Mouse (Mus musculus) hindbrain, embryonic 14.5 days (tissue): ENCODE results near the gene Zfp239. TPM values are rescaled to one million over a fixed set of nuclear protein-coding genes. Genes with fewer than 3 reads are reported as not detected.
"Not testable (repeated sequence)": the region's sequence is repeated elsewhere in the genome, so short reads cannot be mapped to it uniquely, and the experiment has no call there.

Experiments used
- ATAC-seq: fragments of 200-750 bp; cut with Nextera tagmentation; 2 replicates; pipeline ENCODE4 v1.8.0; 2017; ENCODE audit warnings: moderate number of reproducible peaks, mild to moderate bottlenecking, moderate TSS enrichment, moderate library complexity; ENCODE audit not compliant: low FRiP score
- DNase-seq: peaks from one replicate; pipeline ENCODE4 v3.0.0-alpha.2; 2015; ENCODE audit warnings: low spot score
- H3K27ac ChIP-seq: fragments of 300-500 bp; sonication (generic); 2 replicates; pipeline ENCODE4 v1.5.1; 2014; ENCODE audit warnings: mild to moderate bottlenecking, moderate library complexity
- H3K27me3 ChIP-seq: fragments of 300-500 bp; sonication (generic); 2 replicates; pipeline ENCODE4 v1.6.1; 2014; ENCODE audit warnings: mild to moderate bottlenecking, low read length, mixed read lengths; ENCODE audit not compliant: control insufficient read depth, insufficient read depth
- H3K36me3 ChIP-seq: fragments of 300-500 bp; sonication (generic); replicated peaks from 2 replicates; pipeline ENCODE4 v1.6.1; 2014; ENCODE audit not compliant: control insufficient read depth, insufficient read depth
- H3K4me1 ChIP-seq: fragments of 300-500 bp; sonication (generic); replicated peaks from 2 replicates; pipeline ENCODE4 v1.6.1; 2014; ENCODE audit warnings: antibody characterized with exemption, low read length, mixed read lengths; ENCODE audit not compliant: control insufficient read depth, insufficient read depth
- H3K4me2 ChIP-seq: fragments of 300-500 bp; sonication (generic); replicated peaks from 2 replicates; pipeline ENCODE4 v1.6.1; 2014; ENCODE audit warnings: mild to moderate bottlenecking, moderate library complexity
- H3K4me3 ChIP-seq: fragments of 300-500 bp; sonication (generic); replicated peaks from 2 replicates; pipeline ENCODE4 v1.5.1; 2014; ENCODE audit warnings: mild to moderate bottlenecking, low read length
- H3K9ac ChIP-seq: fragments of 300-500 bp; sonication (generic); 2 replicates; pipeline ENCODE4 v1.6.1; 2014
- H3K9me3 ChIP-seq: fragments of 300-500 bp; sonication (generic); 2 replicates; pipeline ENCODE4 v1.6.1; 2016; ENCODE audit warnings: low read length; ENCODE audit not compliant: control insufficient read depth
- WGBS: fragments of 180-500 bp; shearing (Covaris S2); extraction: QIAGEN DNeasy Blood & Tissue Kit; methylation state at CpG from one replicate; pipeline ENCODE4 v1.1.7; 2014; 5-methylcytosine and 5-hydroxymethylcytosine counted together
- polyA plus RNA-seq: library from polyadenylated mRNA; unstranded; fragments of >200 nt; fragmentation: Nextera tagmentation; extraction: Ambion mirVana; gene quantifications from 2 replicates; pipeline ENCODE4 v1.2.1, GENCODE M21; 2014

The Zfp239 gene
- polyA plus RNA-seq, 1 experiment from 2014 or later = 14.8 TPM

GRCm38 (mm10) chr6:117846671-117847070, 15.2 kb upstream of the Zfp239 start:
- ATAC-seq, H3K27ac ChIP-seq, DNase-seq, H3K4me2 ChIP-seq, H3K27me3 ChIP-seq, H3K4me1 ChIP-seq, H3K4me3 ChIP-seq, H3K9ac ChIP-seq, H3K9me3 ChIP-seq: not testable (repeated sequence)
- peaks cover 69% of the 10 kb centered on the region for H3K36me3 ChIP-seq
- 91% methylated on average over 4 of the region's 4 CpGs for WGBS

DNA sequence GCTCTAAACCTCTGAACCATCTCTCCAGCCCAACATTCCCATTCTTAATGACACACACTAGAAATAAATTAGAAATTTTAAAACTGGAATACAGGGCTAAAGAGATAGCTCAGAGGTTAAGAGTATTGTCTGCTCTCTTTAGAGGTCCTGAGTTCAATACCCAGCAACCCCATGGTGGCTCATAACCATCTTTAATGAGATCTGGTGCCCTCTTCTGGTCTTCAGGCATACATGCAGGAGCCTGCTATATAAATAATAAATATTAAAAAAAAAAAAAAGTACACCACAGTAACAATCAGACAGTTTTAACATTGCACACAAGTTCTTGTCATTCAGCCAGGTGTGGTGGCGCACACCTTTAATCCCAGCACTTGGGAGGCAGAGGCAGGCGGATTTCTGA, 14.1 kb upstream of the Zfp239 start:
- Histone ChIP-seq H3K9ac (no peak overlapping the region), H3K36me3 (peaks cover 69% of the 10 kb centered on the region), H3K27ac (no peak overlapping the region), H3K4me2 (no peak overlapping the region), H3K4me1 (no peaks in the 10 kb centered on the region), H3K4me3 (no peak overlapping the region), H3K9me3 (no peaks in the 10 kb centered on the region), H3K27me3 (no peaks in the 10 kb centered on the region)
- WGBS = 94% methylated on average over 2 of the region's 2 CpGs
- DNase-seq (no peak), ATAC-seq (no peak)

DNA sequence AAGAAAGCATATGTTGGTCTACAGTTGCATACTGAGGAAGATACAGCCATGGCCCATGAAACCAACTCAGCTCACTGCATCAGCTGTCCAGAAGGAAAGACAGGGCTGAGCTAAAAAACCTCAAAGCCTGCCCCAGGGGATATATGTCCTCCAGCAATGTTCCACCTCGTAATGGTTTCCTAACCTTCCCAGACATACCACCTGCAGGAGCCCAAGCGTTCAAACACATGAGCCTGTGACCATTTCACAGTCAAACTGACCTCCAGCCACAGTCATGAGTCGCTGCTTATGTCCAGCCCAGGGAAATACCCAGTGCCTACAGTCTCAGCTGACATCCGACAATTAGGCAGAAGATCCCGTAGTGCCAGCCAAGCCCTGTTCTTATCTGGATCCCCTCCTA, 13.3 kb upstream of the Zfp239 start:
- Histone ChIP-seq H3K9ac (no peak overlapping the region), H3K4me2 (no peak overlapping the region), H3K4me3 (no peak overlapping the region), H3K9me3 (no peaks in the 10 kb centered on the region), H3K27ac (no peak overlapping the region), H3K27me3 (no peaks in the 10 kb centered on the region), H3K4me1 (no peaks in the 10 kb centered on the region), H3K36me3 (peaks cover 63% of the 10 kb centered on the region)
- DNase-seq = no peak
- no peak for ATAC-seq
- WGBS = 94% methylated on average over 5 of the region's 5 CpGs

DNA sequence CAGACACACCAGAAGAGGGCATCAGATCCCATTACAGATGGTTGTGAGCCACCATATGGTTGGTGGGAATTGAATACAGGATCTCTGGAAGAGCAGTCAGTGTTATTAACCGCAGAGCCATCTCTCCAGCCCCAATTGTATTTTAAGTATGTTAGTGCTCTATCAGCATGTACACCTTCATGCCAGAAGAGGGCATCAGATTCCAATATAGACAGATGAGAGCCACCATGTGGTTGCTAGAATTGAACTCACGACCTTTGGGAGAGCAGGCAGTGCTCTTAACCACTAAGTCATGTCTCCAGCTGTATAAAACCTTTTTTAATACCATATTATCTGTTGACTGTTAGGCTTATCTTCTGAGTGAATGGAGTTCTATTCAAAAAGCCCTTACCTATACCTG, 10.2 kb upstream of the Zfp239 start:
- H3K4me3 ChIP-seq = no peak overlapping the region
- no peaks in the 10 kb centered on the region for H3K27me3 ChIP-seq
- no peaks in the 10 kb centered on the region for H3K4me1 ChIP-seq
- WGBS = 62% methylated on average over 2 of the region's 2 CpGs
- ATAC-seq (no peak), DNase-seq (no peak)
- no peaks in the 10 kb centered on the region for H3K9me3 ChIP-seq
- H3K36me3 ChIP-seq = peaks cover 31% of the 10 kb centered on the region
- H3K9ac ChIP-seq = no peak overlapping the region
- H3K4me2 ChIP-seq = no peak overlapping the region
- H3K27ac ChIP-seq = no peak overlapping the region

DNA sequence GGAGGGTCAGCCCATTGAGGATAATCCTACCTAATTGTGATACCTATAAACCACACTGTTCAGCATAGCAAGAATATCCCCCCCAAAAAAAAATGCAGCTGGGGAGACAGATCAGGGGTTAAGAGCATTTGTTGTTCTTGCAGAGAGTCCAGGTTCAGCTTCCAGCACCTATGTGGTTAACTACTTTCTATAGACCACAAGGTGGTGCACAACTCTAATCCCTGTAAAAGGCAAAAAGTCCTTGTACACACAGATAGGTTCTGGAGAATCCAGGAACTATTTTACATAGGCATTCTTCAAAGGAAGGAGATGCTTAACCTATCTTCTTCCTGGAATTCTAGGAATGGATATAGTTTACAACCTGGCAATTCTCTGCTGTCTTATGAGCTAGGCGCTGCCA, 3.9 kb upstream of the Zfp239 start:
- Histone ChIP-seq H3K27me3 (no peaks in the 10 kb centered on the region), H3K4me2 (no peak overlapping the region), H3K9ac (no peak overlapping the region), H3K4me1 (no peaks in the 10 kb centered on the region), H3K4me3 (no peak overlapping the region), H3K36me3 (no peaks in the 10 kb centered on the region), H3K9me3 (no peaks in the 10 kb centered on the region), H3K27ac (no peak overlapping the region)
- ATAC-seq = no peak
- WGBS = 86% methylated on average over 1 of the region's 1 CpGs
- no peak for DNase-seq

DNA sequence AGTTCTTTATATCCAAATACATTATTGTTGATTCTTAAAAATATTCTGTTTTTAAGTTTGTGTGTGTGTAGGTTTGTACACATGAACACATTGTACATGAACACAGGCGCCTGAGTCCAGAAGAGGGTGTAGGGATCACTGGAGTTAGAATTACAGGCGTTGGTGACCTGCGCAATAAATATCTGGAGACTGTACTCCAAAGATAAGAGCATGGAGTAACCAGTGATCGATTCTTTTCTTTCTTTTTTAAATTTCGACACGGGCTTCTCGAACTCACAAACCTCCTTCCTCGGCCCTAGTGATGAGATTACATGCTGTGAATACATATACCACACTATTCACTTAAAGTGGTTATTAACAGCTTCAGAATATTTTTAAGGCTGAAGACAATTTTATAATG, 565 bp downstream of the Zfp239 start:
- 78% methylated on average over 8 of the region's 8 CpGs for WGBS
- peaks cover 5% of the 10 kb centered on the region; the same call in 1 of the 2 replicates for H3K4me1 ChIP-seq
- H3K4me2 ChIP-seq = peak overlapping the region; percentile 93
- DNase-seq (no peak), ATAC-seq (no peak)
- no peaks in the 10 kb centered on the region for H3K36me3 ChIP-seq
- no peaks in the 10 kb centered on the region for H3K9me3 ChIP-seq
- peak overlapping the region; percentile 91; the same call in 1 of the 2 replicates for H3K4me3 ChIP-seq
- H3K9ac ChIP-seq = no peak overlapping the region
- no peak overlapping the region for H3K27ac ChIP-seq
- H3K27me3 ChIP-seq = no peaks in the 10 kb centered on the region

DNA sequence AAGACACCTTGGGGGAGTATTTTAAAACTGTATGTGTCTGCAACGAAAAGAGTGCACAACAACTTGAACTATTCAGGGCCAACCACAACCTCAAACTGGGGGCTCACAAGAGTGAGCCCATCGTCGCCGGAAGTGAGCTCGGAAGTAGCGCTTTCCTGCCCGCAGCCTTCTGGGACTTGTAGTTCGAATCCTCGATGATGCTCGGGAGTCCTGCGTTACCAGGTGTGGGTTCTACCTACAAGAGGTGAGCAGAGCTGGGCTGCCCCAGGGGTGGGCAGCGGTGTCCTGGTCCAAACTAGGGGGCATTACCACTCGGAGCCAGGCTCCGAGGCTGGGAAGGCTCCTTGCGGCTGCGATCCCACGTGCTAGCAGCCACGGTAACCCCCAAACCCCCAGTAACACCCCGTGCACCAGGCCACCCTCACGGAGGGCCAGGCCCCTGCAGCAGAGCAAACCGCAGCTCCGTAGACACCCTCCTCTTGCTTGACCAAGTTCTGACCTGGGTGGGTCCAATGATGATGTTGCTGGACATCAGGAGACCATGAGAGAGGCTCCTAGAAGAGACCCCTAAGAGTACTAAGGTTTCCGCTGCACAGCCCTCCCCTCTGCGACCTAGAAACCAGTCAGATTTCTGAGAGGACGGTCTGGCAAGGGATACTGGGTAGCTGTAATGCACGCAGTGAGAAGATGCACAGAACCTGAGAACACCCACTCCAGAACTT, 1.2 kb downstream of the Zfp239 start:
- Histone ChIP-seq H3K4me1 (peaks cover 5% of the 10 kb centered on the region; the same call in 1 of the 2 replicates), H3K9me3 (no peaks in the 10 kb centered on the region), H3K4me3 (peak overlapping the region; percentile 91), H3K9ac (peak overlapping the region; percentile 85), H3K27me3 (no peaks in the 10 kb centered on the region), H3K36me3 (no peaks in the 10 kb centered on the region), H3K27ac (no peak overlapping the region), H3K4me2 (peak overlapping the region; percentile 93)
- DNase-seq = peak; percentile 73
- peak; percentile 92 for ATAC-seq
- WGBS = 3% methylated on average over 26 of the region's 26 CpGs

GRCm38 (mm10) chr6:117863751-117864150, 1.9 kb downstream of the Zfp239 start:
- H3K27ac ChIP-seq = no peak overlapping the region
- peak overlapping the region; percentile 85 for H3K9ac ChIP-seq
- H3K36me3 ChIP-seq = no peaks in the 10 kb centered on the region
- no peak for DNase-seq
- H3K4me2 ChIP-seq = peak overlapping the region; percentile 93
- no peak for ATAC-seq
- H3K4me3 ChIP-seq = peak overlapping the region; percentile 91
- H3K4me1 ChIP-seq = peaks cover 5% of the 10 kb centered on the region; the same call in 1 of the 2 replicates
- no peaks in the 10 kb centered on the region for H3K9me3 ChIP-seq
- no peaks in the 10 kb centered on the region for H3K27me3 ChIP-seq
- 95% methylated on average over 8 of the region's 8 CpGs for WGBS

- 94% methylated on average over 8 of the region's 8 CpGs for WGBS
- H3K4me3 ChIP-seq = no peak overlapping the region
- H3K9me3 ChIP-seq = no peaks in the 10 kb centered on the region
- DNase-seq (no peak), ATAC-seq (no peak)
- H3K4me1 ChIP-seq = peaks cover 5% of the 10 kb centered on the region; the same call in 1 of the 2 replicates
- no peak overlapping the region for H3K4me2 ChIP-seq
- H3K9ac ChIP-seq = no peak overlapping the region
- peaks cover 4% of the 10 kb centered on the region; the same call in 1 of the 2 replicates for H3K36me3 ChIP-seq
- H3K27ac ChIP-seq = no peak overlapping the region
- H3K27me3 ChIP-seq = no peaks in the 10 kb centered on the region
These were observed 6.3 kb downstream of the Zfp239 start for GRCm38 (mm10) chr6:117868187-117868586.
